Mouse (Mus musculus): ENCODE data around the gene Mep1a. TPM values are rescaled to one million over a fixed set of nuclear protein-coding genes. Genes with fewer than 3 reads are reported as not detected.
A peak's percentile ranks its signal among the peaks of the same experiment; 100 is the strongest.
"Not testable (repeated sequence)": the region's sequence is repeated elsewhere in the genome, so short reads cannot be mapped to it uniquely, and the experiment has no call there.

Gene Mep1a
- polyA plus RNA-seq (2012; rRNA removed): not detected in 2 replicates

- Histone ChIP-seq H3K4me1 (ENCODE audit: control insufficient read depth, insufficient read depth, low read length) (no peaks in the 10 kb centered on the region), H3K4me3 (replicated peaks; ENCODE audit: insufficient read depth, low read depth, low read length) (no peak within 1 kb of the TSS), H3K27ac (ENCODE audit: insufficient read depth, low read length) (no peak within 1 kb of the TSS), H3K27me3 (ENCODE audit: control insufficient read depth, insufficient read depth, low read length) (no peaks in the 10 kb centered on the region)
- TF ChIP-seq POLR2A (IDR thresholded peaks at IDR 0.05; ENCODE audit: borderline replicate concordance, insufficient read depth, low read length) (no peak), CTCF (IDR thresholded peaks at IDR 0.05; ENCODE audit: borderline replicate concordance, insufficient read depth, low read depth, low read length) (no peak)
- 86% methylated on average over 9 of the region's 9 CpGs for WGBS
- DNase-seq: no peak
Observed at GRCm38 (mm10) chr17:43502592-43502991, at the start of gene Mep1a. Gene Mep1a, minus strand, starts transcription at chr17:43502812.

GRCm38 (mm10) chr17:43551122-43551630, 48.6 kb upstream of the Mep1a start:
- DNase-seq: no peak
- Histone ChIP-seq H3K4me3 (replicated peaks; ENCODE audit: insufficient read depth, low read depth, low read length) (no peak overlapping the region), H3K4me1 (ENCODE audit: control insufficient read depth, insufficient read depth, low read length) (no peaks in the 10 kb centered on the region), H3K27me3 (ENCODE audit: control insufficient read depth, insufficient read depth, low read length) (no peaks in the 10 kb centered on the region), H3K27ac (ENCODE audit: insufficient read depth, low read length) (no peak overlapping the region)
- TF ChIP-seq CTCF (IDR thresholded peaks at IDR 0.05; ENCODE audit: borderline replicate concordance, insufficient read depth, low read depth, low read length): no peak
- no peak for TF ChIP-seq POLR2A (IDR thresholded peaks at IDR 0.05; ENCODE audit: borderline replicate concordance, insufficient read depth, low read length)
- 27% methylated on average over 3 of the region's 3 CpGs for WGBS

GRCm38 (mm10) chr17:43544040-43544439, 41.4 kb upstream of the Mep1a start:
- H3K4me3 ChIP-seq (replicated peaks; ENCODE audit: insufficient read depth, low read depth, low read length): no peak overlapping the region
- no peaks in the 10 kb centered on the region for H3K27me3 ChIP-seq (ENCODE audit: control insufficient read depth, insufficient read depth, low read length)
- H3K4me1 ChIP-seq (ENCODE audit: control insufficient read depth, insufficient read depth, low read length): no peaks in the 10 kb centered on the region
- DNase-seq: no peak
- H3K27ac ChIP-seq (ENCODE audit: insufficient read depth, low read length): no peak overlapping the region
- WGBS: 79% methylated on average over 4 of the region's 4 CpGs
- no peak for TF ChIP-seq CTCF (IDR thresholded peaks at IDR 0.05; ENCODE audit: borderline replicate concordance, insufficient read depth, low read depth, low read length)
- no peak for TF ChIP-seq POLR2A (IDR thresholded peaks at IDR 0.05; ENCODE audit: borderline replicate concordance, insufficient read depth, low read length)

GRCm38 (mm10) chr17:43543539-43543938, 40.9 kb upstream of the Mep1a start, which contains the start of gene Ankrd66:
Gene Ankrd66, minus strand, starts transcription at chr17:43543639.
- WGBS: 77% methylated on average over 1 of the region's 1 CpGs
- H3K4me1 ChIP-seq (ENCODE audit: control insufficient read depth, insufficient read depth, low read length): no peaks in the 10 kb centered on the region
- TF ChIP-seq POLR2A (IDR thresholded peaks at IDR 0.05; ENCODE audit: borderline replicate concordance, insufficient read depth, low read length): no peak
- no peak for TF ChIP-seq CTCF (IDR thresholded peaks at IDR 0.05; ENCODE audit: borderline replicate concordance, insufficient read depth, low read depth, low read length)
- H3K27me3 ChIP-seq (ENCODE audit: control insufficient read depth, insufficient read depth, low read length): no peaks in the 10 kb centered on the region
- no peak within 1 kb of the TSS for H3K27ac ChIP-seq (ENCODE audit: insufficient read depth, low read length)
- DNase-seq: no peak
- no peak within 1 kb of the TSS for H3K4me3 ChIP-seq (replicated peaks; ENCODE audit: insufficient read depth, low read depth, low read length)

GRCm38 (mm10) chr17:43538767-43539166, 36.2 kb upstream of the Mep1a start:
- WGBS: 93% methylated on average over 3 of the region's 3 CpGs
- no peak for DNase-seq
- no peak for TF ChIP-seq POLR2A (IDR thresholded peaks at IDR 0.05; ENCODE audit: borderline replicate concordance, insufficient read depth, low read length)
- no peak for TF ChIP-seq CTCF (IDR thresholded peaks at IDR 0.05; ENCODE audit: borderline replicate concordance, insufficient read depth, low read depth, low read length)
- Histone ChIP-seq H3K4me1 (ENCODE audit: control insufficient read depth, insufficient read depth, low read length) (no peaks in the 10 kb centered on the region), H3K27me3 (ENCODE audit: control insufficient read depth, insufficient read depth, low read length) (no peaks in the 10 kb centered on the region), H3K4me3 (replicated peaks; ENCODE audit: insufficient read depth, low read depth, low read length) (no peak overlapping the region), H3K27ac (ENCODE audit: insufficient read depth, low read length) (no peak overlapping the region)

- not testable (repeated sequence) for H3K4me3 ChIP-seq (replicated peaks; ENCODE audit: insufficient read depth, low read depth, low read length); H3K27ac ChIP-seq (ENCODE audit: insufficient read depth, low read length); H3K27me3 ChIP-seq (ENCODE audit: control insufficient read depth, insufficient read depth, low read length); H3K4me1 ChIP-seq (ENCODE audit: control insufficient read depth, insufficient read depth, low read length); DNase-seq
- 92% methylated on average over 6 of the region's 6 CpGs for WGBS
Observed at GRCm38 (mm10) chr17:43536841-43537240, 34.2 kb upstream of the Mep1a start.

- TF ChIP-seq POLR2A (IDR thresholded peaks at IDR 0.05; ENCODE audit: borderline replicate concordance, insufficient read depth, low read length): no peak
- TF ChIP-seq CTCF (IDR thresholded peaks at IDR 0.05; ENCODE audit: borderline replicate concordance, insufficient read depth, low read depth, low read length): no peak
- WGBS: 13% methylated on average over 23 of the region's 23 CpGs
- peak; percentile 16 to 36 for DNase-seq
- H3K27ac ChIP-seq (ENCODE audit: insufficient read depth, low read length): peak overlapping the region; percentile 41; the same call in 1 of the 2 replicates
- no peaks in the 10 kb centered on the region for H3K4me1 ChIP-seq (ENCODE audit: control insufficient read depth, insufficient read depth, low read length)
- H3K4me3 ChIP-seq (replicated peaks; ENCODE audit: insufficient read depth, low read depth, low read length): no peak overlapping the region
- no peaks in the 10 kb centered on the region for H3K27me3 ChIP-seq (ENCODE audit: control insufficient read depth, insufficient read depth, low read length)
Observed at GRCm38 (mm10) chr17:43534362-43535222, 32.0 kb upstream of the Mep1a start.

GRCm38 (mm10) chr17:43531192-43531591, 28.6 kb upstream of the Mep1a start:
- TF ChIP-seq CTCF (IDR thresholded peaks at IDR 0.05; ENCODE audit: borderline replicate concordance, insufficient read depth, low read depth, low read length) (no peak), POLR2A (IDR thresholded peaks at IDR 0.05; ENCODE audit: borderline replicate concordance, insufficient read depth, low read length) (no peak)
- Histone ChIP-seq H3K4me1 (ENCODE audit: control insufficient read depth, insufficient read depth, low read length) (no peaks in the 10 kb centered on the region), H3K27me3 (ENCODE audit: control insufficient read depth, insufficient read depth, low read length) (no peaks in the 10 kb centered on the region), H3K4me3 (replicated peaks; ENCODE audit: insufficient read depth, low read depth, low read length) (no peak overlapping the region), H3K27ac (ENCODE audit: insufficient read depth, low read length) (no peak overlapping the region)
- no peak for DNase-seq
- 98% methylated on average over 4 of the region's 4 CpGs for WGBS

All from cerebellum, adult 2 months (tissue).